Mouse (Mus musculus) erythroblast, embryonic 14.5 days (primary cell): Measurements from ENCODE around the gene Ptcra.

Experiments
- GATA1 ChIP-seq: IDR thresholded peaks from 2 replicates; pipeline ENCODE4 v1.6.1; 2012; ENCODE audit warnings: low read length, inconsistent platforms, mixed read lengths
- TAL1 ChIP-seq: IDR thresholded peaks from 3 replicates; pipeline ENCODE4 v1.6.1; 2012; ENCODE audit warnings: low read length, inconsistent platforms, mixed read lengths

GRCm38 (mm10) chr17:46747234-46747633 lies 16.3 kb downstream of the Ptcra start:
- TF ChIP-seq GATA1: no peak
- TF ChIP-seq TAL1: no peak
